ENCODE assay signal across 8 mouse cellular contexts in the genomic region with DNA sequence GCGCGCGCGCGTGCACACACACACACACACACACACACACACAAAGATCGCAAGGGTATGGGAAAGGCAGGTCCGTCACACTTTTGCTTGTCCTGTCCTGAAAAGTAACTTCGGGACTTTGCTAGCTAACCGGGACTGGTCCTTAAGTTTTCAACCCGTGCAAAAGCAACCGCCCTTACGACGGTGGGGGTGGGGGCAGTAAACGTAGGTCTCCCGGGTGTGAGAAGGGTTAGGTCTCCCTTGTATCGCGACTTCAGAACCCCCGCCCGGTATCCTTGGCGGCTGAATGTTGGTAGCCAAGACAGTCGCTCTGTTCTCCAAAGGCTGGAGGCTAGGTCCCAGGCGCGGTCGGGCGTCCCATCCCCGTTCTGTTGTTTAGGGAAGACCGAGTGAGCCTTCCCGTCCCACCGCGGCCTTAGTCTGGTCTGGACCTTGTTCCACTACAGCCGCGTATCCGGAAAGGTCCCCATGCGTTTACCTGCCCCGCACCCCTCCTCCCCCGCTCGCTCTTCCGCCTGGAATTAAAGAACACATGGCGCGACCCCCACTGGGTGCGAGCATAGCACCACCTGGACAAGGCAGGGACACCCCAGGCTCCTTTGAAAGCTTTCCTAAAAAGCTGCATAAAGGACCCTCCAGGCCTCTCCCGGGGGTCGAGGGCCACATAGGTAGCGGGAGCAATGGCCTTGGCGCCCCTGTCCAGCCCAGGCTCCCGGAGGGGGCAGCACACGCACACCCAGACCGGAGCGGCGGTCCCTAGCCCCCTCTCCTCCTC. TPM values are rescaled to one million over a fixed set of nuclear protein-coding genes. Genes with fewer than 3 reads are reported as not detected.
DNase-seq lines count a peak whose midpoint lies in the region; ATAC-seq and TF ChIP-seq lines count a peak whose summit lies in the region.

No protein-coding gene starts in this region.

- H3K9me3 ChIP-seq in heart, embryonic 10.5 days = no peaks in the 10 kb centered on the region
- H3K9me3 ChIP-seq in ES-E14 (ENCODE audit: control insufficient read depth, insufficient read depth, low read depth, low read length) = no peaks in the 10 kb centered on the region
- no peaks in the 10 kb centered on the region for H3K9me3 ChIP-seq in forebrain, embryonic 12.5 days
- H3K9me3 ChIP-seq in midbrain, embryonic 15.5 days = no peaks in the 10 kb centered on the region

- WGBS in heart, embryonic 10.5 days = under 1% methylated on average over 48 of the region's 50 CpGs
- WGBS in forebrain, embryonic 12.5 days = under 1% methylated on average over 50 of the region's 50 CpGs
- WGBS in kidney, adult 2 months = 1% methylated on average over 50 of the region's 50 CpGs
- under 1% methylated on average over 50 of the region's 50 CpGs for WGBS in midbrain, embryonic 15.5 days

- no peak overlapping the region; the same call in 1 of the 2 replicates for H3K9ac ChIP-seq in ES-E14 (ENCODE audit: insufficient read depth, low read depth, low read length, poor library complexity, severe bottlenecking)
- peak overlapping the region; percentile 67; the same call in 1 of the 2 replicates for H3K9ac ChIP-seq in forebrain, embryonic 12.5 days
- no peak overlapping the region for H3K9ac ChIP-seq in midbrain, embryonic 15.5 days

- no peak for DNase-seq in heart, embryonic 10.5 days (ENCODE audit: low spot score)
- no peak for DNase-seq in heart, adult 8-10 months (ENCODE audit: low spot score)
- no peak for DNase-seq in ES-E14 (ENCODE audit: low read depth, low spot score)
- DNase-seq in kidney, adult 2 months = peak; percentile 39
- no peak for DNase-seq in frontal cortex, postnatal 14 days (ENCODE audit: low spot score in 2 of 2)
- no peak for DNase-seq in adrenal gland, adult 8-10 months

- peaks cover 44% of the 10 kb centered on the region for H3K27me3 ChIP-seq in heart, embryonic 10.5 days (ENCODE audit: insufficient read depth, poor library complexity, severe bottlenecking)
- H3K27me3 ChIP-seq in forebrain, embryonic 12.5 days = peaks cover 40% of the 10 kb centered on the region
- peaks cover 5% of the 10 kb centered on the region for H3K27me3 ChIP-seq in kidney, adult 2 months (replicated peaks; ENCODE audit: control insufficient read depth, insufficient read depth, low read length)
- peaks cover 24% of the 10 kb centered on the region for H3K27me3 ChIP-seq in midbrain, embryonic 15.5 days (replicated peaks)

- in situ Hi-C loops in ES-E14 (cut with MboI; ENCODE audit: low sequenced_read_pairs in 2 of 2, unreplicated experiment in 2 of 2) = no loop called here

- no peak for TF ChIP-seq POLR2A in kidney, adult 2 months (IDR thresholded peaks at IDR 0.05; ENCODE audit: low read depth, low read length)

- no peak for TF ChIP-seq CTCF in kidney, adult 2 months (conservative IDR thresholded peaks at IDR 0.05; ENCODE audit: insufficient read depth, insufficient read length, low read depth, low read length)

- peak overlapping the region; percentile 84 for H3K4me2 ChIP-seq in forebrain, embryonic 12.5 days
- peak overlapping the region; percentile 92 for H3K4me2 ChIP-seq in midbrain, embryonic 15.5 days

- H3K4me3 ChIP-seq in heart, embryonic 10.5 days = peak overlapping the region; percentile 77
- peak overlapping the region; percentile 70 to 80; a peak in 3 of 4 replicates for H3K4me3 ChIP-seq in ES-E14 (ENCODE audit: insufficient read depth in 1 of 2, low read depth in 1 of 2, low read length in 2 of 2, poor library complexity in 1 of 2, severe bottlenecking in 1 of 2)
- H3K4me3 ChIP-seq in forebrain, embryonic 12.5 days (replicated peaks) = peak overlapping the region; percentile 65
- peak overlapping the region; percentile 89 for H3K4me3 ChIP-seq in kidney, adult 2 months (ENCODE audit: insufficient read depth, low read depth, low read length)
- peak overlapping the region; percentile 52 for H3K4me3 ChIP-seq in midbrain, embryonic 15.5 days

- peaks cover 12% of the 10 kb centered on the region for H3K4me1 ChIP-seq in heart, embryonic 10.5 days
- peaks cover 0 to under 1% of the 10 kb centered on the region in 2 experiments; a peak in 1 of 4 replicates for H3K4me1 ChIP-seq in ES-E14 (ENCODE audit: control insufficient read depth in 2 of 2, insufficient read depth in 2 of 2, low read length in 2 of 2, poor library complexity in 1 of 2)
- peaks cover 30% of the 10 kb centered on the region for H3K4me1 ChIP-seq in forebrain, embryonic 12.5 days
- no peaks in the 10 kb centered on the region for H3K4me1 ChIP-seq in kidney, adult 2 months (ENCODE audit: control insufficient read depth, insufficient read depth, low read length)
- H3K4me1 ChIP-seq in midbrain, embryonic 15.5 days = peaks cover 35% of the 10 kb centered on the region

- peak; percentile 12; the same call in 1 of the 2 replicates for ATAC-seq in forebrain, embryonic 12.5 days (ENCODE audit: low FRiP score)
- 0 out of 2 replicates have a peak, but pooled peaks have one; percentile 5 for ATAC-seq in midbrain, embryonic 15.5 days (replicated peaks)

- 0 out of 2 replicates have a peak, but pooled peaks cover 4% of the 10 kb centered on the region for H3K36me3 ChIP-seq in heart, embryonic 10.5 days
- no peaks in the 10 kb centered on the region for H3K36me3 ChIP-seq in ES-E14 (ENCODE audit: control insufficient read depth, insufficient read depth, low read length, poor library complexity, severe bottlenecking)
- H3K36me3 ChIP-seq in forebrain, embryonic 12.5 days (replicated peaks) = no peaks in the 10 kb centered on the region
- no peaks in the 10 kb centered on the region for H3K36me3 ChIP-seq in kidney, adult 2 months (ENCODE audit: control insufficient read depth, insufficient read depth, low read length)
- H3K36me3 ChIP-seq in midbrain, embryonic 15.5 days (replicated peaks) = no peaks in the 10 kb centered on the region

- H3K27ac ChIP-seq in heart, embryonic 10.5 days = peak overlapping the region; percentile 93; the same call in 1 of the 2 replicates
- no peak overlapping the region for H3K27ac ChIP-seq in ES-E14 (ENCODE audit: insufficient read depth, low read depth, low read length, poor library complexity, severe bottlenecking)
- H3K27ac ChIP-seq in forebrain, embryonic 12.5 days = no peak overlapping the region
- no peak overlapping the region for H3K27ac ChIP-seq in kidney, adult 2 months (ENCODE audit: insufficient read depth, low read depth, low read length)
- no peak overlapping the region for H3K27ac ChIP-seq in midbrain, embryonic 15.5 days

TF ChIP-seq in ES-E14, 5 proteins besides CTCF, POLR2A, EP300 and RAD21:
- TF ChIP-seq CHD2 (IDR thresholded peaks at IDR 0.05; ENCODE audit: low read depth, low read length) (no peak), ZC3H11A (IDR thresholded peaks at IDR 0.05; ENCODE audit: borderline replicate concordance, low read depth, low read length) (no peak), MAFK (IDR thresholded peaks at IDR 0.05; ENCODE audit: insufficient read depth, low read depth, low read length) (no peak), HCFC1 (IDR thresholded peaks at IDR 0.05; ENCODE audit: borderline replicate concordance, insufficient read depth, low read length) (no peak), ZNF384 (IDR thresholded peaks at IDR 0.05; ENCODE audit: low read depth, low read length) (no peak)

RNA-seq across cellular contexts. Expression of a gene that starts 0.8 kb away (rescaled TPM):
- polyA plus RNA-seq in heart, embryonic 10.5 days (2016; fragmentation: Nextera tagmentation; extraction: Ambion mirVana) = 18.6 and 22.0 TPM in 2 replicates
- 1 to 10 TPM in 2 of 4 experiments, under 1 TPM in 2; 0.22 to 1.7 (median 1.1) TPM for total RNA-seq in heart, adult 8-10 months (2022)
- not detected in 2 replicates for total RNA-seq in ES-E14 (2012; rRNA removed)
- 11.5 and 14.4 TPM in 2 replicates for polyA plus RNA-seq in forebrain, embryonic 12.5 days (2016; fragmentation: Nextera tagmentation; extraction: Ambion mirVana)
- polyA plus RNA-seq in kidney, adult 2 months (2012; rRNA removed) = 3.6 and 7.5 TPM in 2 replicates
- 2.9 and 4.1 TPM in 2 replicates for polyA plus RNA-seq in midbrain, embryonic 15.5 days (2015; fragmentation: Nextera tagmentation; extraction: Ambion mirVana)
- total RNA-seq in adrenal gland, adult 8-10 months (2022) = 1 to 10 TPM; 3.8 to 8.9 (median 7.0) TPM

RNA-seq across cellular contexts. Expression of a gene that starts 8.5 kb away (rescaled TPM):
- 9.6 and 12.1 TPM in 2 replicates for polyA plus RNA-seq in heart, embryonic 10.5 days (2016; fragmentation: Nextera tagmentation; extraction: Ambion mirVana)
- not detected for total RNA-seq in heart, adult 8-10 months (2022)
- 13.9 and 25.2 TPM in 2 replicates for total RNA-seq in ES-E14 (2012; rRNA removed)
- polyA plus RNA-seq in forebrain, embryonic 12.5 days (2016; fragmentation: Nextera tagmentation; extraction: Ambion mirVana) = 5.7 and 5.9 TPM in 2 replicates
- polyA plus RNA-seq in kidney, adult 2 months (2012; rRNA removed) = 0.16 and 0.22 TPM in 2 replicates
- 0.81 and 1.3 TPM in 2 replicates for polyA plus RNA-seq in midbrain, embryonic 15.5 days (2015; fragmentation: Nextera tagmentation; extraction: Ambion mirVana)
- 1 to 10 TPM in 2 of 4 experiments, not detected in 2; 2.4 to 3.8 TPM for total RNA-seq in adrenal gland, adult 8-10 months (2022)

RNA-seq across cellular contexts. Expression of a gene that starts 8.5 kb away (rescaled TPM):
- 0.35 and 1.4 TPM in 2 replicates for polyA plus RNA-seq in heart, embryonic 10.5 days (2016; fragmentation: Nextera tagmentation; extraction: Ambion mirVana)
- total RNA-seq in heart, adult 8-10 months (2022) = not detected
- 1.3 and 4.4 TPM in 2 replicates for total RNA-seq in ES-E14 (2012; rRNA removed)
- 0.59 and 1.1 TPM in 2 replicates for polyA plus RNA-seq in forebrain, embryonic 12.5 days (2016; fragmentation: Nextera tagmentation; extraction: Ambion mirVana)
- polyA plus RNA-seq in kidney, adult 2 months (2012; rRNA removed) = 0.16 and 0.25 TPM in 2 replicates
- polyA plus RNA-seq in midbrain, embryonic 15.5 days (2015; fragmentation: Nextera tagmentation; extraction: Ambion mirVana) = 0.52 and 1.1 TPM in 2 replicates
- total RNA-seq in adrenal gland, adult 8-10 months (2022) = under 1 TPM in 1 of 4 experiments, not detected in 3; 0.38 TPM
